Mouse (Mus musculus) CH12.LX (cell line): Measurements from ENCODE around the gene D2hgdh.

ENCODE experiments used
- CTCF ChIP-seq, 2 experiments: IDR thresholded peaks in 1 of 2; conservative IDR thresholded peaks in 1 of 2; 2 replicates each; pipeline ENCODE4 v1.5.1; 2011 to 2012; ENCODE audit warnings: low read depth in 2 of 2, low read length in 2 of 2, improper control_type of control experiment in 1 of 2, inconsistent platforms in 1 of 2, mild to moderate bottlenecking in 1 of 2, moderate library complexity in 1 of 2
- ELF1 ChIP-seq: IDR thresholded peaks from 2 replicates; pipeline ENCODE4 v1.6.1; 2014; ENCODE audit warnings: low read depth, mild to moderate bottlenecking, inconsistent platforms, low read length, improper control_type of control experiment
- ETS1 ChIP-seq: conservative IDR thresholded peaks from 2 replicates; pipeline ENCODE4 v1.6.1; 2012; ENCODE audit warnings: low read depth, mild to moderate bottlenecking, inconsistent platforms, low read length, improper control_type of control experiment, moderate library complexity
- KAT2A ChIP-seq: IDR thresholded peaks from 2 replicates; pipeline ENCODE4 v1.6.1; 2012; ENCODE audit warnings: low read length, improper control_type of control experiment, inconsistent platforms; ENCODE audit not compliant: insufficient replicate concordance
- MAZ ChIP-seq: IDR thresholded peaks from 2 replicates; pipeline ENCODE4 v1.6.1; 2012; ENCODE audit warnings: low read depth, mild to moderate bottlenecking, inconsistent platforms, low read length, improper control_type of control experiment, moderate library complexity
- MYC ChIP-seq: IDR thresholded peaks from 2 replicates; pipeline ENCODE4 v1.6.1; 2011; ENCODE audit warnings: low read depth, mild to moderate bottlenecking, improper control_type of control experiment, low read length
- NRF1 ChIP-seq: IDR thresholded peaks from 2 replicates; pipeline ENCODE4 v1.6.1; 2014; ENCODE audit warnings: low read depth, mild to moderate bottlenecking, inconsistent platforms, low read length, improper control_type of control experiment, moderate library complexity
- PAX5 ChIP-seq: IDR thresholded peaks from 2 replicates; pipeline ENCODE4 v1.6.1; 2012; ENCODE audit warnings: low read length, inconsistent platforms, mixed read lengths
- POLR2A ChIP-seq: IDR thresholded peaks from 2 replicates; pipeline ENCODE4 v1.6.1; 2011; ENCODE audit warnings: low read depth, mild to moderate bottlenecking, improper control_type of control experiment, low read length
- POLR2AphosphoS2 ChIP-seq: IDR thresholded peaks from 2 replicates; pipeline ENCODE4 v1.6.1; 2011; ENCODE audit warnings: low read depth, low read length, improper control_type of control experiment
- RAD21 ChIP-seq: IDR thresholded peaks from 2 replicates; pipeline ENCODE4 v1.6.1; 2011; ENCODE audit warnings: low read depth, mild to moderate bottlenecking, low read length, improper control_type of control experiment, moderate library complexity
- SIN3A ChIP-seq: IDR thresholded peaks from 2 replicates; pipeline ENCODE4 v1.6.1; 2012; ENCODE audit warnings: low read length, improper control_type of control experiment, inconsistent platforms
- USF1 ChIP-seq: IDR thresholded peaks from 2 replicates; pipeline ENCODE4 v1.6.1; 2014; ENCODE audit warnings: low read depth, mild to moderate bottlenecking, inconsistent platforms, low read length, improper control_type of control experiment
- ZMIZ1 ChIP-seq: IDR thresholded peaks from 2 replicates; pipeline ENCODE4 v1.6.1; 2012; ENCODE audit warnings: low read depth, mild to moderate bottlenecking, inconsistent platforms, low read length, improper control_type of control experiment

- no peak for TF ChIP-seq POLR2A
- TF ChIP-seq CTCF (conservative IDR thresholded peaks at IDR 0.05 in 1 of 2, IDR thresholded peaks at IDR 0.05 in 1 of 2; ENCODE audit: low read depth in 2 of 2, low read length in 2 of 2): peak in 1 of 2 experiments; percentile 42; a peak in 2 of 4 replicates
- no peak for TF ChIP-seq POLR2AphosphoS2
- no peak for TF ChIP-seq ZMIZ1
- no peak for TF ChIP-seq KAT2A
- TF ChIP-seq USF1: no peak
- no peak for TF ChIP-seq MYC
- TF ChIP-seq ETS1: no peak
- no peak for TF ChIP-seq ELF1
- no peak for TF ChIP-seq MAZ
- TF ChIP-seq NRF1: no peak
- no peak for TF ChIP-seq PAX5
- TF ChIP-seq RAD21: no peak; the same call in none of the 2 replicates
- no peak for TF ChIP-seq SIN3A
These were observed 34.9 kb downstream of the D2hgdh start for GRCm38 (mm10) chr1:93859619-93860018.
